Mouse (Mus musculus): Measurements from ENCODE around the gene Rgl1.

Rgl1 gene

GRCm38 (mm10) chr1:152615987-152616776 is 150.0 kb downstream of the Rgl1 start:
- no peak for DNase-seq (ENCODE audit: low spot score in 2 of 2)

- DNase-seq (ENCODE audit: low spot score in 2 of 2): no peak
Observed at GRCm38 (mm10) chr1:152614743-152615380, 151.3 kb downstream of the Rgl1 start.

GRCm38 (mm10) chr1:152613158-152613857 is 152.8 kb downstream of the Rgl1 start:
- DNase-seq (ENCODE audit: low spot score in 2 of 2): no peak

GRCm38 (mm10) chr1:152612535-152613157 is 153.5 kb downstream of the Rgl1 start:
- DNase-seq (ENCODE audit: low spot score in 2 of 2): no peak

- no peak for DNase-seq (ENCODE audit: low spot score in 2 of 2)
Observed at GRCm38 (mm10) chr1:152609547-152609946, 156.6 kb downstream of the Rgl1 start.

DNA sequence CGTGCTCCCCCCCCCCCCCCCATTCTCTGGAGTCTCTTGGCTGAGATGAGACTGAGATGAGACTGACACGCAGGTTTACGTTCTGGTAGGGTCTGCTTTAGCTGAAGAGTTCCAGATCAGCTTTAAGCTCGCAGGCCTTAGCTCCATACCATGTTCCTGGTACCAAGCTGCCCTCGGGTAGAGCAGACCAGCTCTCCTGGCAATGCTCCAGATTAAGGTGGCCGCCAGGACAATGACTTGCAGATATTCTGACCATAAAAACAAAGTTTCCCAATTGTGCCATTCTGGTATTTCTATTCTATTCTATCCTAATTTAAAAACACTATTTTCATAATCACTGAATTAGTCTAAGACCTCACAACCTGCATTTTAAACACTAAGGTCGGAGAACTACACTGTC is 157.1 kb downstream of the Rgl1 start:
- DNase-seq (ENCODE audit: low spot score in 2 of 2): no peak

- DNase-seq (ENCODE audit: low spot score in 2 of 2): no peak
Observed at GRCm38 (mm10) chr1:152607765-152608164, 158.4 kb downstream of the Rgl1 start.

GRCm38 (mm10) chr1:152606727-152607126 is 159.4 kb downstream of the Rgl1 start:
- no peak for DNase-seq (ENCODE audit: low spot score in 2 of 2)

GRCm38 (mm10) chr1:152605895-152606625 is 160.1 kb downstream of the Rgl1 start:
- peak in 1 of 2 experiments; percentile 26 for DNase-seq (ENCODE audit: low spot score in 2 of 2)

DNA sequence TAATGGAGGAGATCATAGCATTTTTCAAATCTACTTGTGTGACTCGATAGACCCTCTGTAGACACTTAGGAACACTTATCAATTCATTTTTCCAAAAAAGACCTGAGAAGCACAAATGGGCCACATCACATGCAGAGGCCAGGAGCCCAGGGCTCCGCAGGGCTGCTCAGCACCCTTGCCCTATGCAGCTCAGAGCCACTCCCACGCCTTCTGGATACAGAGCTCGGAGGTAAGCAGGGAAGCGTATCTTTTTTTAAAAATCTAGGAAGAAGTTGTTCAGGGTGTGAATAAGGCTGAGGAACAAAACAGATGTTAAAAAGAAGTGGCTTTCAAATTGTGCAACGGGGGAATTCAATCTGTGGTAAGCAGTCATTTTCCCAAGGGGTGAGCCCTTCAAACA is 162.0 kb downstream of the Rgl1 start:
- DNase-seq (ENCODE audit: low spot score in 2 of 2): no peak

DNA sequence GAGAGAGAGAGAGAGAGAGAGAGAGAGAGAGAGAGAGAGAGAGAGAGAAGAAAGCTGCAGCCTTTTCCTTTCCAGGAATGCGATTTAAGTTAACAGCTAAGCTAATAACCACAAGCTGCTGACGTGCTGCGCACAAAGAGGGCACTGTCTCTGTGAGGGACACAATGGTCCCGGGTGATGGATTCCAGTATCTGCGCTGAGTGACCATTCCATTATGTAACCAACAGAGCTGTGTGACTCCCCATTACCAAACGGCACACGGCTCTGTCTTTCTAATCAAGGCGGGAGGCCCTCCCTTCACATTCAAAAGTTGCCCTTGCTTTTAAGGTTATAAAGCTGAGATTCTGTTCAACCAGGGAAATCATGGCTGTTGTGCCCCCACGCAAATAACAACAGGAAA is 162.5 kb downstream of the Rgl1 start:
- DNase-seq (ENCODE audit: low spot score in 2 of 2): no peak

GRCm38 (mm10) chr1:152600494-152600893 is 165.7 kb downstream of the Rgl1 start:
- no peak for DNase-seq (ENCODE audit: low spot score in 2 of 2)

- DNase-seq (ENCODE audit: low spot score in 2 of 2): no peak
Observed at GRCm38 (mm10) chr1:152599347-152599746, 166.8 kb downstream of the Rgl1 start.

DNA sequence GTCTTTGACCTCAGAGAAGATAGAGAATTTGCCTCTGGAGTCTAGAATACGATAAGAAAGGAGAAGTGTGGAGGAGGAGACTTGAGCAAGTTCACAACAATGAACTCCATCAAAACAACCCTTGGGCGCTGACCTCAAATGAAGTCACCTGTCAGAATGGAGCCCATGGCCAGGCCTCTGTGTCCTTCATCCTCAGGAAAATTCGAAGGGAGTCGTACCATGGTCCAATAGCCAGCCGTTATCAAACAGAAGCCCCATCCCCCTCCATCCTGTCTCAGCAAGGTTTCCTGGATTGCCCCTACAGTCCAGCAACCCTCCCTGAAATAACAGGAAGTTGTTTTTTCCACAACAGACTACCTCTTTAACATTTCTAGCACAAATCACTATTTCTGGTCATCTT is 171.5 kb downstream of the Rgl1 start:
- DNase-seq (ENCODE audit: low spot score in 2 of 2): no peak

DNA sequence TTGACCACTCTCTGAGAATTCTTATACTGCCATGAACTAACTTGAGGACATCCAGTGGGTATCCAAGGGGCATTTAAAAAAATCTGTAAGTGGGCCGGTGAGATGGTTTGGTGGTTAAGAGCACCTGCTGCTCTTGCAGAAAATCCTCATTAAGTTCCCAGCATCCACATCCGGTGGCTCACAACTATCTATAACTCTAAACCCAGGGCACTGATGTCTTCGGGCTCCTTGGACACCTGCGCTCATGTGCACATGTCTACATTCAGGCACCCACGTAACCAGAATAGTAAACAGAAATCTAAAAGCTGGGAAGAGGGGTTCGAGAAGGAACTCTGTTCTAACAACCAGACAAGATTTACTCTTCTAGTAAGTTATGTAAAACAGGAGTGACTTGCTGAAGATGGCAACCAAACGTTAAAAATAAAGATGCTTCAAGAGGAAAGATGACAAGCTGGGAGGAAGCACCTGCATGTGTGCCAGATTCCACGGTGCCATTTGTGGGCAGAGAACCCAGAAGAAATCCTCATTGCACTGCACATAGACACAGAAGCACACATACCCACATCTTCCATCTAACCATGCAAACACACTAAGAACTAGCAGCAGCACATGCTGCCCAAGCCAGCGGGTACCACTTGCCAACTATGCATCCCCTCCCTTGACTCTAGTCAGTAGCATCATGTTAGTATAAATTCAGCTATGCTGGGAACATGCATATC is 172.2 kb downstream of the Rgl1 start:
- DNase-seq (ENCODE audit: low spot score in 2 of 2): peak; percentile 34 to 60

DNA sequence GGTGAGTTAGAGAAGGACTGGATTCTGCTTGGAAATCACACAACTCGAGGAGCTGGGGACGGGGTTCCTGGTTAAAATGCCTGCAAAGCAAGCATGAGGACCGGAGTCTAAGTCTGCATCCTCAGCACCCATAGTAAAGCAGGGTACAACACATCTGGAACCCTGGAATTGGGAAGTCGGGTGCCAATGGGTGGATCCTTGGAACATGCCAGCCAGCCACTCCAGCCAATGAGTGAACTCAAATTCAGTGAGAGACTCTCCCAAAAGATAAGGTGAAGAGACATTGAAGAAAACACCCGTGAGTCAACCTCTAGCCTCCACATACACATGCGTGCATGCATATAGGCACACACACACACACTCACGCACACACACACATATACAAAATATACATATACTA is 172.8 kb downstream of the Rgl1 start:
- no peak for DNase-seq (ENCODE audit: low spot score in 2 of 2)

DNA sequence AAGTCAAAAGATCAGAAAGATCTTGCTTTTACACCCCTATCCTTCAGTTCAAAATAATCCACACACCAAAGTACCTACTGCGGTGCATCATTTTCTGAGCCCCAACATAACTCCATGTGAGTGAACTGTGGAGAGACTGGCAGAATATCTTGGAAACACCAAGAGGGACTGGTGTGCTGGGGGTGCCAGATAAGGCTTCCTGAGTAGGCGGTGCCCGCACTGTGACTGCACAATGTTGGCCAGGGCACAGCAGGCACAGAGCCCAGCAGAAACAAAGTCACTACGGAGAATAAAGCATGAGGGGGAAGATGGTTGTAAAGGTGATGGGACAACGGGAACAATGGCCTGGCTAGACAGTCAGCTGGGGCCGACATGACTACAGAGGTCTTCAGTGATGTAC is 173.5 kb downstream of the Rgl1 start:
- DNase-seq (ENCODE audit: low spot score in 2 of 2): no peak

DNA sequence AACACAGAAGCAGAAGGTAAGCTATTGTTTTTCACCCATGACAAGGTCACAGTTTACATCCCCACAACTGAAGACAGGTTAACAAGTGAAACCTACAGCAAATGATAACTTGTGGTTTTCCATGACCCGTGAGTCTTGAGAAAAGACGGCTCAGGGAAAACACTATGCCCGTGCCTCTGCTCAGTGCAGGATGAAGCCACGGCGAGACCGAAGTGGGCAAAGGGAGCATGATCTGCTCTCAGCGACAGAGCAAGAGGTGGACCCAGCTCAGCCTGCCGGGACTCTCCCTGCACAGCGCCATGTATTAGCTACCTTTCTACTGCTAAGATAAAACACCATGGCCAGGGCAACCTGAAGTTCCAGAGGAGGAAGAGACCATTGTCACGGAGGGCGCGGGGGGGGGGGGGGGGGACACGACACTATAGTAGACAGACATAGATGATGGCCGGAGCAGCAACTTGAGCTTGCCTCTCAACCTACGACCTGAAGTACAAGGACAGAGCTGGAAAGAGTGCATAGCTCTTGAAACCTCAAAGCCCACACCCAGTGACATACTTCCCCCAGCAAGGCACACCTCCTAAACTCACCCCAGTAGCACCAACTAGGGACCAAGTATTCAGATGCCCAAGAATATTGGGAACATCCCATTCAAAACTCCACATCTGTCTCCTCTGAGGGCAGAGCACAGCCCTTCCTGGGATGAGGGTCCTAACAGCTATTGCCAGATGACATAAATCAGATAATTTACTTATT is 174.2 kb downstream of the Rgl1 start:
- no peak for DNase-seq (ENCODE audit: low spot score in 2 of 2)

- no peak for DNase-seq (ENCODE audit: low spot score in 2 of 2)
Observed at GRCm38 (mm10) chr1:152590321-152590720, 175.8 kb downstream of the Rgl1 start.

- no peak for DNase-seq (ENCODE audit: low spot score in 2 of 2)
Observed at GRCm38 (mm10) chr1:152589331-152589935, 176.7 kb downstream of the Rgl1 start.

Data from frontal cortex, postnatal 36 days (tissue).